Mouse (Mus musculus) thymus, postnatal 10 days (tissue): ENCODE measurements around the gene Elac2.

Experiments used
- DNase-seq, 2 experiments: peaks; one replicate each; pipeline ENCODE4 v3.0.0; 2021; ENCODE audit warnings: low spot score in 2 of 2

Elac2 gene

DNA sequence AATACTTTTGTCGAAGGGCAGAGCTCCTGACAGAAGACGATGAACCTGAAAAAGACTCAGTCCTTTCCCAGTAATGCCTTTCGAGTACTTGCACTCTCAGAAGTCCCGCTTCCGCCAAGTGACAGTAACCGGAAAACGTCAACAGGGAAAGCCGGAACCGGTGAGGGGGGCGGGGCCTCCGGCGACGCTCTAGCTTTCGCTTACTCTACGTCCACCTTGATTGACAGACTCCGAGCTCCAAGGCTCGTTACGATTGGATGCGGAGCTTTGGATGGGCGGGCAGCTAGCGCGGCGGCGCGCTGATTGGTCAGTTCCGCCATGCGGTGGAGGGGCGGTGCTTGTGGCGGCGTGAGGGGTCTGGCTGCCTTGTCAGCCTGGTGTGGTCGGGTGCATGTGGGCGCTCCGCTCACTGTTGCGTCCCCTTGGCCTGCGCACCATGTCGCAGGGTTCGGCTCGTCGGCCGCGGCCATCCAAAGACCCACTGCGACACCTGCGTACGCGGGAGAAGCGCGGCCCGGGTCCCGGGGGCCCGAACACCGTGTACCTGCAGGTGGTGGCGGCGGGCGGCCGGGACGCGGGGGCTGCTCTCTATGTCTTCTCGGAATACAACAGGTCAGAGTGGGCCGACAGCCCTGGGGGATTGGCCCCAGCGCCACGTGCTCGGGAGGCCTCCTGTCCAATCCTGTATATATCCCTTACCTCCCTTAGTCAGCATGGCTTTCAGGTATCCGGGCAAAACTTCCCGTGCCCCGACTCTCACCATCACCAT is at the start of gene Elac2:
Gene Elac2 (plus strand): TSS at position 319 of the 769 bp plus-strand sequence.
- peak; percentile 95 to 96 for DNase-seq

DNA sequence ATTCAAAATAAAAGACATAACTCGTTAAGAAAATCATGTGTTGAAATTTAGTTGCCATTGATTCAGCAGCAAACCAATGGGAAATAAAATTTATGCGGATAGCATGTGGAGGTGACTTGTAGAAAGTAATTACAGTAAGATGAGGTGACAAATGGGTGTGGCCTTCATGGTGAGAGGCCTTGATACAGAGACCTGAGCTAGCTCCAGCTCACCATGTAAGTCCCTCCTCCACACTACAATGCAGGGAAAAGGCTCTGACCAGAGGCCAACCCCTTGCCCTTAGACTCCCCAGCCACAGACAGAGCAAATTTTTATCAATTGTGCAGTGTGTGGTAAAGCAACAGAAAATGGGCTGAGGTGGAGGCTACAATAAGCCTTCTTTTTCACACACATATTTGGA is 49.7 kb upstream of the Elac2 start:
- no peak for DNase-seq

DNA sequence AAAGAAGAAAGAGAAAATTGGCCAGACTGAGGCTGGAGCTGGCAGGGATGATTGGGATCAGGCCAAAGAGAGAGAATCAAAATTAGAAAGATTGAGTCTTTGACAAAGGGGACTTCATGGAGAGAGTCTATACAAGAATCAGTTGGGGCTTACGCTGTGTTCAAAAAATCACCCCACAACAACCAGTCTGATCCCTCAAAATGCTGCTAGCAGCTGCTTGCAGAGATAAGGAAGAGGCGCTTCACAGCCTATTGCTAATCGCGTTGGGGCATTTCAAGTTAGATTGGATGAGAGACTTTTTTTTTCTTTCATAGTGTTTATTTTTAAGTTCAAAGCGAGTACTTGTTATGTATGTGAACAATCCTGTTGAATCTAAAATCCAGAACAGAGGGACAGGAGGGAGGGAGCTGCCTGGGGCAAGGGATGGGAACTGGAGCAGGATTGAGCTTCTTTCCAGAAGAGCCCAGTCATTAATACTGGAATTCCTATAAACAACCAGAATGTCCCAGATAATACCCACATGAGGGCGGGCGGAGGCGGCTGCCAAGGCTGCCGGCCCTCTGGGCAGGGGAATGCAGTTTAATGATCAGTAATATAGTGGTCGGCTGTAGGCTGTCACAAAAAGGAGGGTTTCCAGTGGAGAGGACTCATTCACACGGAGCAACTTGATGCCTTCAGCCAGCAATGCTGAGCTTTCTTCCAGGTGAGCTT is 47.6 kb upstream of the Elac2 start:
- DNase-seq, result no peak

GRCm38 (mm10) chr11:64937226-64937625 is 41.6 kb upstream of the Elac2 start:
- no peak for DNase-seq

DNA sequence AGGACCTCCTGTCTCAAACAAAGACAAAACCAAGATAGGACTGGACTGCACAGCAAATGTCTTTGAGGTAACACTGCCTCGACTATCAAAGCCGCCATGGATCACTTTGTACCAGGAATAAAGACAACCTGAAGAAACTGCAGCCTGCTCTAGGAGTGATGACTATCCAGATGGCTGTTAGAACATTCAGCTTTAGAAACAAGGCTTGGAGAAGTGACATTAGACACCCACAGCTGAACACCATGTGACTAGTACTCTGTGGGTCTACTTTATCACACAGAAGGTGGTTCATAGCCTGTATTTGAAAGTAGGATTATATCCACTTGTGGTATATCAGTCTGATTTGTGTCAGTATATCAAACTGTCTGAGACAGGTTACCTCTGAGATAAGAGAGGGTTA is 37.6 kb upstream of the Elac2 start:
- DNase-seq, result no peak

DNA sequence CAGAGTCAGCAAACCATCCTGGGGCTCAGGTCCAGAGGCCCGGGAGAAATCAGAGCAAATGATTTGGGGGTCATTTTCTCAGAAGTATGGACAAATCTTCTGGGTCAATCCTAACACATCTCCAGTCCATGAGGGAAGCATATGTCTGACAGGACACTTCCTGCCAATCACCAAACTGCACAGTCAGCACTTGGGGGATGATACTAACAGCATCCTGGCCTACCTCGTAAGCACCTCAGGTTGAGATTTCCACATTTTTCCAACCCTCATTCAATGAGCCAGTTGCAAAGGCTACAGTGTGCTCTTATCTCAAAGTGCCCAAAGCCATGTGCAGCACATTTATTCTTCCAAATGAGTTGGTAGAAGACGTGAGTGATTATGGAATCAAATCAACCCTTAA is 29.1 kb upstream of the Elac2 start:
- DNase-seq, result no peak

DNA sequence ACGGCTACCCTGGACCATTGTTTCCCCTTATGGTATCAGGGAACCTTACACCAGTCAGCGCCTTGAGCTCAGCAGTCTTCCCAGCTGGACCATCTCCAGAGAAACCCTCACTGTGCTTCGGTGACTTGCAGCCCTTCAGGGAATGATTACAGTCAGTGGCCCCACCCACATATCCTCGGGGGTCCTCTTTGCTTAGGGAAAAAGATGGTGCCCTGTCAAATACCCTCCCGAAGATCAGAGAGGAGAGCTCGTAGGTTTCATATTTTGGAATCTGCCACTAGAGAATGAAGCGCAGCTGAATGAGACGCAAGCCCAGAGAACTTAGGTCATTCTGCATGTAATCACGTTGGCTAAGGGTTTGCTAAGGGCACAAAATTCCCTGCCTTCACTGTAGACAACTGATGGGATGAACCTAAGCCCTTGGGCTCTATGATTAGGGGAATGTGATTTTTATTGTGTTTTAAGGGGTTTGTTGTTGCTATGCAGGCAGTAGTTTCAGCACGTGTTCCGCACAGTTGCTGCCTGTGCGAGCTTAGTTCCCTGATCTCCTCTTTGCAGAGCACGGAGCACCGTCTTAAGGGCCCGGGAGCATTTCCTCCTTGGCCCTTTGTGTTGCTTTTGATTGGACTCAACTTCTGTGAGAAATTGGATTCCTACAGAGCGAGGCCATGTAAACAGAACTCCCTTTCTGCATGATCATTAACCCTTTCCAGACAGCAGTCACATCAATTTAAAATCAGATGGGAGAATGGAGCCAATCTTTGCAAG is 21.7 kb upstream of the Elac2 start:
- no peak for DNase-seq

- no peak for DNase-seq
These were observed 16.2 kb upstream of the Elac2 start for GRCm38 (mm10) chr11:64962629-64963028.

DNA sequence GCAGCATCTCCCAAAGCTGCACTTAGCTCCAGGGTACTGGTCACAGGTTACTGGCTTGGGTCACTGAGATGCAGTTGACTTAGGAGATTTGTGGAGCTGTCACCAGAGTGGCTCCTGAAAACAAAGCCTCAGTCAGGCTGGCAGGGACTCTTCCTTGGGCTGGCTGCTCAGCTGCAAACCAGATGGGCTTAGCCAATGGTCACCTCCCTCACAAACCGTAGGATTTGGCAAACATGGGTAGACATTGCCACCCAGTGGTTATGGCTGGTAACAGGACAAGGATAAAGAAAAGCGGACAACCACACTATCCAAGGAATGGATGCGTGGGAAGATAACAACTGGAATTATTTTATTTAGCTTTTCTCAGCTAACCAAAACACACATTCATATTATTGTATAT is 10.3 kb upstream of the Elac2 start:
- DNase-seq, result peak in 1 of 2 experiments; percentile 26

GRCm38 (mm10) chr11:64968939-64969342 is 9.9 kb upstream of the Elac2 start:
- DNase-seq, result no peak

- DNase-seq, result no peak
These were observed 7.3 kb upstream of the Elac2 start for GRCm38 (mm10) chr11:64971471-64971988.

DNA sequence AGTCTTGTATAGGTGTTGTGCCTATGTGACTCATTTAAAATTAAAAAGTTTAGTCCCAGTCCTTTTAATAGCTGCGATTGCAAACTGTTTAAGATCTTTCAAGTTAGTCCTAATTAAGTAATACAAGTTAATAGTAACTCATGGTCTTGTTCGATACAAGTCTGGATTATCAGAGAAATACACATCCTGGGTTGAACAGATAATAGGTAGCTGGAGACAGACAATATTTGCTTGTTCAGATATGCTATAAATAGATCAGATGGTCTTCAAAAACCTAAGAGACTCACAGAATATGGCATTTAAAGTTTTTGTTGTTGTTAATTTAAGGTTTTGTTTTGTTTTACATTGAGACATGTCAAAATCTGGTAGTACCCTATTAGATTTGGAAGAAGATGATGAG is 6.4 kb upstream of the Elac2 start:
- no peak for DNase-seq

GRCm38 (mm10) chr11:64979489-64979845 is 629 bp downstream of the Elac2 start:
- DNase-seq, result no peak

GRCm38 (mm10) chr11:64988556-64988955 is 9.7 kb downstream of the Elac2 start:
- DNase-seq, result no peak

GRCm38 (mm10) chr11:64998439-64998838 is 19.6 kb downstream of the Elac2 start:
- no peak for DNase-seq

DNA sequence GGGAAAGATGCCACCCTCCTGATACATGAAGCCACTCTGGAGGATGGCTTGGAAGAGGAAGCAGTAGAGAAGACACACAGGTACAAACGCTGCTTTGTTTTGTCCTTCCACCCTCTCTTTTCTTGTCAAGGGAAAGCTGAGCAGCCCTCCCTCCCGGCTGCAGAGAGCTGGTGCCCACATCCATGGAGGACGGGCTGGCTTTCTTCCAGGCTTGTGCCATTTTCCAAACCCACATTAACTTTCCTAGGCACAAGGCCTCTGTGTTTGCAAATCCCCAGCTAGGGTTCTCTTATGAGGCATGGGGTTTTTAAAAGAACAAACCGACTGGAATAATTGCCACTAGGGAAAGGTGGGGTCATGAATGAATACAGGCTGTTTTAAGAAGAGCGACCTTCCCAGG is 20.8 kb downstream of the Elac2 start:
- no peak for DNase-seq

DNA sequence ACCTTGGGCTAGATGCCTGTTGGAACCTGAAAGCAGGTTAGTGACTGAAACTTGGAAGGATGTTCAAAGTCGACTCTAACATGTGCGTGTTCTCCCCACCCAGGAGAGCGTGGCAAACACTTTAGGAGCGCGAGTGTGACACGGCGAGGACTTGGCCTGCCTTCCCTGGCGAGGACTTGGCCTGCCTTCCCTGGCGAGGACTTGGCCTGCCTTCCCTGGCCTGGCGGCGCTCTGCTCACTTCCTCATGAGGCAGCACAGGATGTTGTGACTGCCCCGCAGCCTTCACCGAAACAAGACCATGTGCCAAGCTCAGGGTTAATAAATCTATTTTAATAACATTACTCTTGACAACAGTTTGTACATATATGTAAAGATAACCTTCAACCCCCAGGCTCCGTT is 22.9 kb downstream of the Elac2 start:
- DNase-seq, result no peak

- no peak for DNase-seq
These were observed 24.8 kb downstream of the Elac2 start for GRCm38 (mm10) chr11:65003611-65004010.

DNA sequence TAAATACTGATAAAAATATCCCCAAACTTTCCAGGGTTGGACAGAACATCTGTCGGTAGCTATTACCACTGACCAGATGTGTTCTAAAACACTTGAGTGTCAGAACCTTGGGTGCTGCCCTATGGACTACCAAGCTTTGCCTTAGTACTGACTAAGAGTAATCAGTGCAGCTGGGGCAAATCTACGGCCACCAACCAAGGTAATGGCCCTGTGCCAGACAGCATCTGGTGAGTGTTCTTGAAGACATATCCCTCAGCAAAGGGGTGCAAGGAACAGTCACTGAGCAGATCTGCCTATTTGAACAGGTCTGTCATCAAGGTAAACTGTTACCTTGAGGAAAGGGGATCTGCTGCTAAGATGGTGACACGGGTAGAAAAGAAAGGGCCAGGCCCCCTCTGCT is 26.0 kb downstream of the Elac2 start:
- DNase-seq, result no peak

DNA sequence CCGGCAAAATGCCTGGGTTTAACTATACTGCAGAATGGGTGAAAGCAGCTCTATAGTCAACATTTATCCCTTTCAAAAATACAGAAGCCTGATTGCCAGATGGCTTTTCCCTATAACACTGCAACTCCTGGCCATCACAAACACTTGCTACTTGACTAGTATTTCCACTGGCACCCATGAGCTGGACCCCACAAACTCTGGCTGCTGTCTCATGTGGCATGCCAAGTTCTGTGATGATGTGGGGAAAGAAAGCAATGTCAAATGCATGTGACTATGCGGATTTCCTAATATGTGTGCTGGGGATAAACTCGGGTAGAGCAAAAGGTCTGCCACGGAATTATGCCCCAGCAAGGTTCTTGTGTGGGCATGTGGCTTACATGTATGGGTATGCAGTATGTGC is 27.2 kb downstream of the Elac2 start:
- DNase-seq, result no peak

GRCm38 (mm10) chr11:65013906-65014305 is 35.1 kb downstream of the Elac2 start:
- DNase-seq, result no peak

DNA sequence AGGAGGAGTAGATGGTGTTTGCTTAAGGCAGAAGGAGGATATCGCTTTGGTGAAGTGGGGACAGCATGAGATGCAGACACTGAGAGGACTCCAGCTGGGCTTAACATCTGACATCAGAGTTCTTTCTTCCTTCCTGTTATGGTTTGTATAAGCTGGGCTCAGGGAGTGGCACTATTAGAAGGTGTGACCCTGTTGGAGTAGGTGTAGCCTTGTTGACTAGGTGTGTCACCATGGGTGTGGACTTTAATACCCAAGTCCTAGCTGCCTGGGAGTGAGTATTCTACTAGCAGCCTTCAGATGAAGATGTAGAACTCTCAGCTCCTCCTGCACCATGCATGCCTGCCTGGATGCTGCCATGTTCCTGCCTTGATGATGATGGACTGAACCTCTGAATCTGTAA is 37.9 kb downstream of the Elac2 start:
- no peak for DNase-seq
